ENCODE assay signal across 27 mouse cellular contexts in genomic region chr13:72656447-72656846, GRCm38 (mm10). TPM values are rescaled to one million over a fixed set of nuclear protein-coding genes. Genes with fewer than 3 reads are reported as not detected.
DNase-seq lines count a peak whose midpoint lies in the region; ATAC-seq and TF ChIP-seq lines count a peak whose summit lies in the region.
"Had no signal": no experiment of that assay in that cellular context is flagged by ENCODE, and none has a peak within 500 bp of the region (broad histone marks: within the 10 kb centered on the region; RNA-seq: fewer than 3 reads in every experiment).

No protein-coding gene starts in this region.

- H3K4me1 ChIP-seq in heart, embryonic 12.5 days (replicated peaks), result no peaks in the 10 kb centered on the region
- H3K4me1 ChIP-seq: embryonic facial prominence, embryonic 13.5 days; embryonic facial prominence, embryonic 15.5 days; forebrain, embryonic 10.5 days; forebrain, embryonic 12.5 days had no signal

- POLR2A ChIA-PET in Patski (lab: Charles Lee), result interaction anchor here (0.9 kb wide), 1 partner anchor 18 kb away, joined by 3 read pairs; no protein-coding TSS in a partner anchor

- H3K9me3 ChIP-seq in heart, embryonic 12.5 days (replicated peaks), result 0 out of 2 replicates have a peak, but pooled peaks cover 6% of the 10 kb centered on the region
- H3K9me3 ChIP-seq: embryonic facial prominence, embryonic 13.5 days; embryonic facial prominence, embryonic 15.5 days; forebrain, embryonic 10.5 days; forebrain, embryonic 12.5 days had no signal

- H3K27me3 ChIP-seq in heart, embryonic 12.5 days (replicated peaks), result 0 out of 2 replicates have a peak, but pooled peaks cover 8% of the 10 kb centered on the region
- no peaks in the 10 kb centered on the region for H3K27me3 ChIP-seq in Patski
- H3K27me3 ChIP-seq: CH12.LX; embryonic facial prominence, embryonic 15.5 days; forebrain, embryonic 12.5 days had no signal

- no peak overlapping the region for H3K4me2 ChIP-seq in heart, embryonic 12.5 days
- H3K4me2 ChIP-seq: embryonic facial prominence, embryonic 13.5 days; embryonic facial prominence, embryonic 15.5 days; forebrain, embryonic 12.5 days had no signal

- in situ Hi-C loops in Patski (cut with MboI; ENCODE audit: low pct_unique_long_range_greater_than_20kb), result no loop called here

- no peak overlapping the region for H3K4me3 ChIP-seq in heart, embryonic 12.5 days
- H3K4me3 ChIP-seq: embryonic facial prominence, embryonic 13.5 days; embryonic facial prominence, embryonic 15.5 days; erythroblast, embryonic 14.5 days; forebrain, embryonic 10.5 days; forebrain, embryonic 12.5 days had no signal

- no peak overlapping the region for H3K9ac ChIP-seq in heart, embryonic 12.5 days
- H3K9ac ChIP-seq: embryonic facial prominence, embryonic 13.5 days; embryonic facial prominence, embryonic 15.5 days; forebrain, embryonic 12.5 days had no signal

- WGBS in heart, embryonic 12.5 days, result 19% methylated on average over 1 of the region's 1 CpGs

- ATAC-seq in heart, embryonic 12.5 days (ENCODE audit: insufficient number of reproducible peaks, low FRiP score), result no peak
- ATAC-seq in Patski, result peak; percentile 90
- ATAC-seq: CD4-positive, CD25-positive, alpha-beta regulatory T cell, adult 4 months; forebrain, embryonic 14.5 days; forebrain, embryonic 16.5 days had no signal

- H3K27ac ChIP-seq in heart, embryonic 12.5 days (ENCODE audit: poor library complexity, severe bottlenecking), result no peak overlapping the region
- H3K27ac ChIP-seq: embryonic facial prominence, embryonic 13.5 days; embryonic facial prominence, embryonic 15.5 days; forebrain, embryonic 10.5 days; forebrain, embryonic 12.5 days had no signal

- no peaks in the 10 kb centered on the region for H3K36me3 ChIP-seq in heart, embryonic 12.5 days
- H3K36me3 ChIP-seq: embryonic facial prominence, embryonic 13.5 days; embryonic facial prominence, embryonic 15.5 days; forebrain, embryonic 10.5 days; forebrain, embryonic 12.5 days; G1E had no signal

- no peak for TF ChIP-seq CTCF in Patski (IDR thresholded peaks at IDR 0.05)

- CTCF ChIA-PET in Patski (lab: Charles Lee), result no interaction called here

- peak; percentile 36 for DNase-seq in heart, adult 11 months
- peak; percentile 22 for DNase-seq in Muller cell, postnatal 12 days (ENCODE audit: inconsistent ontology term)
- no peak for DNase-seq in Patski (ENCODE audit: low read depth, low spot score)
- DNase-seq in kidney, postnatal 36 days, result no peak
- DNase-seq in right cerebral cortex, postnatal 25 days, result no peak
- DNase-seq: adrenal gland, adult 2 months; adrenal gland, postnatal 10 days; adrenal gland, postnatal 25 days; B cell, adult 2 months; cerebellum, adult 11 months; cerebellum, adult 18-20 months; cerebellum, adult 8-10 months; cerebellum, adult 9-11 months; cerebellum, postnatal 14 days; cerebellum, postnatal 36 days; embryo, embryonic 11 days had no signal

RNA-seq across cellular contexts. Expression of gene Irx2, which starts 27.8 kb away (rescaled TPM):
- polyA plus RNA-seq in heart, embryonic 12.5 days (2016; fragmentation: Nextera tagmentation; extraction: Ambion mirVana), result 15.3 and 15.5 TPM in 2 replicates
- 57.8 TPM for polyA plus RNA-seq in Patski (2021)
- polyA plus RNA-seq: CD4-positive, CD25-positive, alpha-beta regulatory T cell, adult 4 months; erythroblast, embryonic 14.5 days; G1E had no signal

Comparison
In these comparisons a context has a peak if more than half of its experiments do, and no peak if none do; other contexts are left out.
1. DNase-seq: peak in heart, adult 11 months (single experiment) and Muller cell, postnatal 12 days (single experiment); none in Patski (single experiment), kidney, postnatal 36 days (0 of 2) and right cerebral cortex, postnatal 25 days (single experiment).